Mouse (Mus musculus) intestine, embryonic 15.5 days (tissue): ENCODE data around the gene Glyr1. TPM values are rescaled to one million over a fixed set of nuclear protein-coding genes. Genes with fewer than 3 reads are reported as not detected.

Source experiments
- ATAC-seq: fragments of 200-750 bp; cut with Nextera tagmentation; 2 replicates; pipeline ENCODE4 v1.8.0; 2017; ENCODE audit warnings: moderate TSS enrichment, moderate library complexity
- H3K27ac ChIP-seq: fragments of 300-500 bp; sonication (generic); 2 replicates; pipeline ENCODE4 v1.5.1; 2015; ENCODE audit warnings: mild to moderate bottlenecking, inconsistent platforms
- H3K27me3 ChIP-seq: fragments of 300-500 bp; sonication (generic); replicated peaks from 2 replicates; pipeline ENCODE4 v1.6.1; 2015; ENCODE audit warnings: inconsistent platforms
- H3K36me3 ChIP-seq: fragments of 300-500 bp; sonication (generic); 2 replicates; pipeline ENCODE4 v1.6.1; 2015; ENCODE audit warnings: inconsistent platforms
- H3K4me1 ChIP-seq: fragments of 300-500 bp; sonication (generic); replicated peaks from 2 replicates; pipeline ENCODE4 v1.6.1; 2015; ENCODE audit warnings: inconsistent platforms
- H3K4me2 ChIP-seq: fragments of 300-500 bp; sonication (generic); replicated peaks from 2 replicates; pipeline ENCODE4 v1.6.1; 2015; ENCODE audit warnings: mild to moderate bottlenecking, inconsistent platforms
- H3K4me3 ChIP-seq: fragments of 300-500 bp; sonication (generic); replicated peaks from 2 replicates; pipeline ENCODE4 v1.5.1; 2015; ENCODE audit warnings: inconsistent platforms
- H3K9ac ChIP-seq: fragments of 300-500 bp; sonication (generic); 2 replicates; pipeline ENCODE4 v1.6.1; 2015; ENCODE audit warnings: inconsistent platforms
- H3K9me3 ChIP-seq: fragments of 300-500 bp; sonication (generic); 2 replicates; pipeline ENCODE4 v1.6.1; 2016; ENCODE audit warnings: inconsistent platforms
- WGBS: fragments of 180-500 bp; shearing (Covaris S2); methylation state at CpG from one replicate; pipeline ENCODE4 v1.1.7; 2015; 5-methylcytosine and 5-hydroxymethylcytosine counted together
- polyA plus RNA-seq: library from polyadenylated mRNA; unstranded; fragments of >200 nt; fragmentation: Nextera tagmentation; extraction: Ambion mirVana; gene quantifications from 2 replicates; pipeline ENCODE4 v1.2.1, GENCODE M21; 2015

Glyr1 gene
- polyA plus RNA-seq, 1 experiment from 2014 or later = 136 TPM

- H3K27ac ChIP-seq = no peak overlapping the region
- H3K27me3 ChIP-seq = no peaks in the 10 kb centered on the region
- H3K4me1 ChIP-seq = 0 out of 2 replicates have a peak, but pooled peaks cover 2% of the 10 kb centered on the region
- H3K9ac ChIP-seq = no peak overlapping the region
- 65% methylated on average over 4 of the region's 4 CpGs for WGBS
- no peaks in the 10 kb centered on the region for H3K36me3 ChIP-seq
- no peaks in the 10 kb centered on the region for H3K9me3 ChIP-seq
- H3K4me3 ChIP-seq = no peak overlapping the region
- ATAC-seq = no peak
- no peak overlapping the region for H3K4me2 ChIP-seq
Measured at GRCm38 (mm10) chr16:4971626-4972025, 78.0 kb downstream of the Glyr1 start.

DNA sequence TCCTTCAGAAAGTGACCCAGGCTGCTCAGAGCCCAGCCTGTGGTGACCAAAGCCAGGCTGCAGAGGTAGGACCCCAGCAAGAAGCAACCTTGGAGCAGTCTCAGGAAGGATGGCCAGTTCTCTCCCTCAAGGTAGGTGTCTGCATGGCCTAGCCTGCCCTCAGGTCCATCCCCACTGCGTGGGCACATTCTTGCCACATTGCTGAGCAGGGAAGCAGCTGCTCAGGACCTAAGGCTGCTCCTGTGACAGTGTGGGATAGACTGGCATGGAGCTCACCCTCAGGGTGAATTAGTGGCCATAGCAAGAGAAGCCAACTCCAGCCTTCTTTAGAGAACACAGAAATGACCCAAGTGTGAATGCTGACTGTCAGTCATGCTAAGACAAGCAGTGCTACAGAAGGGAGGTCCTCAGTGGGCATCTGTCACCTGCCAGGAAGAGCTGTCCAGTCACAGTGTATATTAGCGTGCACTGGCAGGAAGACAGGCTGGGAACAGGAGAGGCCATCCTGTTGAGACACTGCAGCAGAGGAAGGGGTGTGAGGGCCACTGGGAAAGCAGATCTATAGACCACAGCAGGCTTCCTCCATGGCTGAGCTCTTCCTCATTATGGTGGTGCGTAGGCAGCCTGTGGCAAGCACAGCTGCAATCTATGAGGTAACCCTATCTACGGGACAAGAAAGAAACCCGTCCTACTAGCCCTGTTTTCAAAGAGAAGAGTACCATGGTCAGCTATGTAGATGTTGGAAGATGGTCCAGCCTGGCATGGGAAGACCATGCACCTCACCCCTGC is 80.4 kb downstream of the Glyr1 start:
- Histone ChIP-seq H3K36me3 (no peaks in the 10 kb centered on the region), H3K9ac (no peak overlapping the region), H3K4me3 (no peak overlapping the region), H3K27me3 (no peaks in the 10 kb centered on the region), H3K9me3 (no peaks in the 10 kb centered on the region), H3K27ac (no peak overlapping the region), H3K4me1 (0 out of 2 replicates have a peak, but pooled peaks cover 5% of the 10 kb centered on the region), H3K4me2 (no peak overlapping the region)
- no peak for ATAC-seq
- 72% methylated on average over 5 of the region's 5 CpGs for WGBS

DNA sequence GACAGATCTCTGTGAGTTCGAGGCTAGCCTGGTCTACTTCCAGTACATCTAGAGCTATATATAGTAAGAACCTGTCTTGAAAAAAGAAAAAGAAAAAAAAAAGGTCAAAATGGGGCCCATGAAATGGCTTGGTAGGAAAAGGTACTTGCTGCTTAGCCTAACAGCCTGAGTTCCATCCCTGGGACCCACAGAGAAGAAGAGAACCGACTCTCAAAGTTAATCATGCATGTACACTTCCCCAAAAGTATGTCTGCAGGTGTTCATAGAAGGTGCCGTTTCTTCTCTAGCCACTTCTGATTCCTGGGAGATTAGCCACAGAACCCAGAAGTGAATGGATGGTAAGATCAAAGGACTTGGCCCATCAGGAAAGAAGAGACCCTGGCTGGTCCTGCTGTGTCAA is 81.2 kb downstream of the Glyr1 start:
- H3K4me2 ChIP-seq = no peak overlapping the region
- H3K9me3 ChIP-seq = no peaks in the 10 kb centered on the region
- H3K27ac ChIP-seq = no peak overlapping the region
- peaks cover 6% of the 10 kb centered on the region for H3K4me1 ChIP-seq
- H3K4me3 ChIP-seq = no peak overlapping the region
- 81% methylated on average over 3 of the region's 3 CpGs for WGBS
- H3K27me3 ChIP-seq = no peaks in the 10 kb centered on the region
- no peaks in the 10 kb centered on the region for H3K36me3 ChIP-seq
- H3K9ac ChIP-seq = no peak overlapping the region
- ATAC-seq = no peak

DNA sequence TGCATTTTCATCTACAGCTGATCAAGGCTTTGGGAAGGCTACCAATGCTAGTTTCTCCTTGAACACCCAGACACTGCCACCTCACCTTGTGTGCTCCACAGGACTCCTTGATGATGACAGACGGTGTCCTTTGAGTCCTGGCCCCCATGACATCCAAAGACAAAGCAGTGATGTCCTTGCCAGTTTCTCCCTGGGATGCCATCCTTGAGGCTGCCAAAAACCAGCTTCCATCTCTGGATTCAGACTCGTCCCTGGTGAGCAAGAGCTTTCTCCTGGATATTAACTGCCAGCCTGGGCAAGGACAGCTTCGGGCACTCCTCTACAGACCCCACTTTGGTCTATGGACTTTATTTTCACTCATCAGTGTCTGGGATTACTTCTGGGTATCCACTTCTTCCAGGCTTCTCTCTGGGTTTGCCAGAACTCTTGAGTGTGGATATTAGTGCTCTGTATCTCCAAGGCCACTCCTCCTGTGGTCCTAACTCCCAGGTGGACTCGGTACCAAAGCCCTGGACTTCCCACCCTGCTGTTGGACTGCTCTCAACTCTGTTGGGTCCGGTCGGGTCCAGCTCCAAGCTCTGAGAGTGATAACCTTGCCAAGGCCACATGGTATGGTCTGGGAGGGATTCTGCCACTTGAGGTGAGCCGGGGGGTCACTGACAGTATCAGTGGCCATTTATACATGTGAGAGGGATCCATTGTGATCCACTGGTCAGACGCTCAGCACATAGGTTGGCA is 84.1 kb downstream of the Glyr1 start:
- ATAC-seq = no peak
- peak overlapping the region; percentile 89; the same call in 1 of the 2 replicates for H3K4me2 ChIP-seq
- no peaks in the 10 kb centered on the region for H3K27me3 ChIP-seq
- WGBS = 89% methylated on average over 8 of the region's 8 CpGs
- H3K27ac ChIP-seq = no peak overlapping the region
- H3K4me1 ChIP-seq = peaks cover 9% of the 10 kb centered on the region
- no peaks in the 10 kb centered on the region for H3K9me3 ChIP-seq
- no peak overlapping the region for H3K4me3 ChIP-seq
- H3K9ac ChIP-seq = no peak overlapping the region
- no peaks in the 10 kb centered on the region for H3K36me3 ChIP-seq

GRCm38 (mm10) chr16:4964731-4965391 is 84.8 kb downstream of the Glyr1 start:
- H3K27me3 ChIP-seq = no peaks in the 10 kb centered on the region

More at GRCm38 (mm10) chr16:4964731-4965391, 84.8 kb downstream of the Glyr1 start:
- peak; percentile 8; the same call in 1 of the 2 replicates for ATAC-seq
- Histone ChIP-seq H3K4me2 (peak overlapping the region; percentile 89), H3K9ac (peak overlapping the region; percentile 66), H3K36me3 (no peaks in the 10 kb centered on the region), H3K9me3 (no peaks in the 10 kb centered on the region), H3K4me3 (peak overlapping the region; percentile 97), H3K27ac (peak overlapping the region; percentile 65; the same call in 1 of the 2 replicates), H3K4me1 (peaks cover 9% of the 10 kb centered on the region)
- 22% methylated on average over 13 of the region's 13 CpGs for WGBS

Other genes starting within 250 kb of the Glyr1 start
- 0.23 TPM in 2 replicates for gene 4930562C15Rik, start 214.4 kb downstream of the Glyr1 start, polyA plus RNA-seq
- gene Ubald1, start 169.5 kb downstream of the Glyr1 start, polyA plus RNA-seq = 34.0 and 36.1 TPM in 2 replicates
- 71.2 and 77.9 TPM in 2 replicates for gene Mgrn1, start 163.6 kb downstream of the Glyr1 start, polyA plus RNA-seq
- gene Nudt16l1, start 111.1 kb downstream of the Glyr1 start, polyA plus RNA-seq = 128 and 143 TPM in 2 replicates
- 39.6 and 42.0 TPM in 2 replicates for gene Anks3, start 85.7 kb downstream of the Glyr1 start, polyA plus RNA-seq
- gene Sept12, start 52.0 kb downstream of the Glyr1 start, polyA plus RNA-seq = not detected in 2 replicates
- gene Smim22, start 42.6 kb downstream of the Glyr1 start, polyA plus RNA-seq = 99.2 and 112 TPM in 2 replicates
- 46.2 and 51.7 TPM in 2 replicates for gene Rogdi, start 36.3 kb downstream of the Glyr1 start, polyA plus RNA-seq
- gene Ubn1, start 194 bp upstream of the Glyr1 start, polyA plus RNA-seq = 15.4 and 17.0 TPM in 2 replicates
- gene Ppl, start 82.6 kb upstream of the Glyr1 start, polyA plus RNA-seq = 4.4 and 4.7 TPM in 2 replicates
- gene Sec14l5, start 97.2 kb upstream of the Glyr1 start, polyA plus RNA-seq = 0.03 TPM in 1 of 2 replicates, not detected in the other
- 27.6 and 29.9 TPM in 2 replicates for gene Nagpa, start 154.1 kb upstream of the Glyr1 start, polyA plus RNA-seq
- 4.1 and 4.9 TPM in 2 replicates for gene AU021092, start 172.4 kb upstream of the Glyr1 start, polyA plus RNA-seq
- gene Alg1, start 183.8 kb upstream of the Glyr1 start, polyA plus RNA-seq = 29.1 and 37.5 TPM in 2 replicates
- gene Eef2kmt, start 206.1 kb upstream of the Glyr1 start, polyA plus RNA-seq = 30.4 and 38.4 TPM in 2 replicates